Mouse (Mus musculus) brain, embryonic 18.5 days (tissue): ENCODE measurements at regions not wholly inside any gene's neighbourhood (a gene's known extent, or its start where the extent isn't known, plus 50 kb on each side); places are given as distances from the start of the nearest gene placed in this dataset.

ENCODE experiments used
- DNase-seq: peaks from one replicate; pipeline ENCODE4 v3.0.0-alpha.2; 2012; ENCODE audit warnings: low read depth, low spot score

- DNase-seq: no peak
Observed at GRCm38 (mm10) chr13:10538927-10539326, 178.3 kb upstream of the Chrm3 start.

GRCm38 (mm10) chr13:10527251-10527650 is 166.6 kb upstream of the Chrm3 start:
- peak; percentile 34 for DNase-seq

GRCm38 (mm10) chr13:10526470-10527207 is 166.0 kb upstream of the Chrm3 start:
- no peak for DNase-seq

- no peak for DNase-seq
Observed at GRCm38 (mm10) chr13:10504211-10504610, 143.6 kb upstream of the Chrm3 start.

- DNase-seq: no peak
Observed at GRCm38 (mm10) chr13:10455323-10455722, 94.7 kb upstream of the Chrm3 start.

GRCm38 (mm10) chr13:10454667-10455066 is 94.0 kb upstream of the Chrm3 start:
- DNase-seq: no peak

- DNase-seq: no peak
Observed at GRCm38 (mm10) chr13:10451057-10451456, 90.4 kb upstream of the Chrm3 start.

- DNase-seq: no peak
Observed at GRCm38 (mm10) chr13:10449502-10449901, 88.9 kb upstream of the Chrm3 start.

- DNase-seq: no peak
Observed at GRCm38 (mm10) chr13:10447806-10448205, 87.2 kb upstream of the Chrm3 start.

GRCm38 (mm10) chr13:10445679-10446078 is 85.0 kb upstream of the Chrm3 start:
- no peak for DNase-seq
